Mouse (Mus musculus): ENCODE measurements around the gene Plcd1.

Gene Plcd1

DNA sequence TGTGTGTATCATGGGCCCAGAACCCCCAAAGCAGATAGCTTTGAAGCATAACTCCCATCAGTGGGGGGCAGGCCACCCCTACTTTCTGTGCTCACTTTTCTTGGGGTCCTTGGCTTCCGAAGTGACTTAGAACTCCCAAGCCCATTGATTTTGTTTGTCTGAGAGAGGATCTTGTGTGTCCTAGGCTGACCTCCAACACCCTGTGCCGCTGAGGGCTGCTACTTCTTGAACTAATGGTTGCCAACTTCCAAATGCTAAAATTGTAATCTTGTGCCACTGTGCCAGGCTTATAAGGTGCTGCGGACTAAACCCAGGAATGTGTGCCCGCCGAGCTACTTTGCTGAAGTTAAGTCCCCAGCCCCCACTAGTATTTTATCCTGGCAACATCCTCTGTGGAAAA, 2.8 kb downstream of the Plcd1 start:
- DNase-seq, result no peak

DNA sequence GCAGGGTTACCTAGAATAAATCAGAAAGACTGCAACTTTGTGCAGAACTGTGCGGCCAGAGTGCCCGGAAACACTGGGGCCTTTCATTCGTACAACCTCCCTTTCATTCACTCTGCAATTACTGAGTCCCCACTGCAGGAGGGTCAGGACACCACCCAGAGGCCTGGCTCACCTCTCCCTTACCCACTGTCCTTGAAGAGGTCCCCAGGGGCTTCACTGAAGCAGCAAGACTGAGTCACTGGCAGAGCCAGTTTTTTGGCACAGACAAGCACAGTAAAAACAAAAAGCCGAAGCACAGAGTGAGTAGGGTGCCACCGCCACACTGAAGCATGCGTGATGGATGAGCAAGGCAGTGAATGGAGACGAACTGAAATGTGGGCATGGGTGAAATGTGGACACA, 3.9 kb downstream of the Plcd1 start:
- DNase-seq, result no peak

DNA sequence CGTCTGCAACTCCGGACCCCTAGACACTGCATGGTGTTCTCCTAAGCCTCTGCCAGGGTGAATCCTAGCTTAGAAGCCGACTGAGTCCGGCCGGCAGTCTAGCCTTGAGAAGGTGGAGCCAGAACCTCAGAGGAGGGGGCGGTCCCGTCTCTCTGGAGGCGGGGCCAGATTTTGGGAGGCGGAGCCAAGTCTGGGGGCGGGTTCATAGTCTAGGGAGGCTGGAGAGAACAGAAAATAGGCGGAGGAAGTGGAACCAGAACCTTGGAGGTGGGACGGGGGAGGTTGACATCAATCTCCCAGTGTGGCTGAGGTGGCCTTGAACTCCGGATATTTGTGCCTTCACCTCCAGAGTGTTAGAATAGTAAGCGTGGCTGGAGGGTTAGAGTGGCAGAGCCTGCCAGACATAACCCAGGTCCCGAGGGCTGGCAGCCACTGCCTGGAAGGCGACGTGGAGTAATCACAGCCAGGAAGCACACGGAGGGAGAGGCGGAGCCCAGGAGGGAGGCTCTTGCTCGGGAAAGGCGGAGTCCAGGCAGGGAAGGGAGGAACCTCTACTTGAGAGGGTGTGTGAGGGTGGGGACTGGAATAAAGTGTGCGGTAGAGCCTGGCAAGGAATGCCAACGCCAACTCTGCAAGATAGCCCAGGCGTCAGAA, 5.0 kb downstream of the Plcd1 start:
- peak; percentile 92 for DNase-seq

DNA sequence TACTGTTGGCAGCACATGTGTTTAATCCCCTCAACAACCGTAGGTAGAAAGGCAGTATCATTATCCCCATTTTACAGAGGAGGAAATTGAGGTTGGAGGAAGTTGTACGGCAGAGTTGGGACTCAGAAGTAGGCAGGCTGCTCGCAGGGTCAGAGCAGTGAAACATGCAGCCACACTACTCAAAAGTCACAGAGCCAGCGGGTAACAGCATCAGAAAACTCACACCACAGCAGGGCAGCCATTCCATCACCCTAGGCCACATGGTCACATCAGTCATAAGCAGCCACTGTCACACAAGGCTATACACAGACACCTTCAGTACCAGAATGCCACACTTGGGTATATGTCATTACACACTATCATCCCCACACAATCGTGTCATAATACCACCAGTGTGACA, 6.0 kb downstream of the Plcd1 start:
- DNase-seq, result no peak

DNA sequence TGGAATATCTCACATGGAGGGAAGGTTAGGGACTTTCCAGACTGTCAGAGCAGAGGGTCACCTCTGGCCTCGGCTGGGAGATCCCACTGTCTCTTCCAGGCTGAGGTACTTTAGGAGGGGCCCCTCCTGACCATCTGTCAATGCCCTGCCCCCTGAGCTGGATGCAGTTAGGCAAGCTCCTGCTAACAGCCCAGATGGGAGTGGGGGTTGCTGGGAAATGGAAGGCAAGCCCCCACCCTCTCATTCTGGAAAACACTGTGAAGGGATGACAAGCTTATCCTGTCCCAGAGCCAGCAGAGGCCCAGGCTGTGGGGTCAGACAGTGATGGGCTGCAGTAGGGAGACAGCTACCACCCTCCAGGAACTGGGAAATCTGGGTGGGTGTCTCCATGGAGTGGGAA, 6.9 kb downstream of the Plcd1 start:
- DNase-seq, result peak; percentile 71

DNA sequence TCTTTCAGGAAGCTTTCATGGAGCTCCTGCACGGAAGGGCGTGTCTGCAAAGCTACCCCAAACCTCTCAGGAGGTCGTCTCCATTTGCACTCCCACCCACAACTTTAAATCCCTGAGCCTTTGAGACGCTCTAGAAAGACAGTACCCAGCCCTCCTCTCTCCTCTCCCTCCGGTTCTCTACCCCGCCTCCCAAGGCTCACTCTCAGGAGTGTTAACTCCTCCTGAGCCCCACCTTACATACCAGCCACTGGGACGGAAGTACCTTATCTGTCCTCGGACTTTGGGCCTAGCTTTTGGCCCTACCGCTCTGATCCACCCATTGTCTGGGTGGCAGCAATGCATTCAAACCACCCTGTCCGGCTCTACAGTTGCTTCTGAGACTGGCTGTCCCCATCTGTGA, 9.3 kb downstream of the Plcd1 start:
- DNase-seq, result no peak

DNA sequence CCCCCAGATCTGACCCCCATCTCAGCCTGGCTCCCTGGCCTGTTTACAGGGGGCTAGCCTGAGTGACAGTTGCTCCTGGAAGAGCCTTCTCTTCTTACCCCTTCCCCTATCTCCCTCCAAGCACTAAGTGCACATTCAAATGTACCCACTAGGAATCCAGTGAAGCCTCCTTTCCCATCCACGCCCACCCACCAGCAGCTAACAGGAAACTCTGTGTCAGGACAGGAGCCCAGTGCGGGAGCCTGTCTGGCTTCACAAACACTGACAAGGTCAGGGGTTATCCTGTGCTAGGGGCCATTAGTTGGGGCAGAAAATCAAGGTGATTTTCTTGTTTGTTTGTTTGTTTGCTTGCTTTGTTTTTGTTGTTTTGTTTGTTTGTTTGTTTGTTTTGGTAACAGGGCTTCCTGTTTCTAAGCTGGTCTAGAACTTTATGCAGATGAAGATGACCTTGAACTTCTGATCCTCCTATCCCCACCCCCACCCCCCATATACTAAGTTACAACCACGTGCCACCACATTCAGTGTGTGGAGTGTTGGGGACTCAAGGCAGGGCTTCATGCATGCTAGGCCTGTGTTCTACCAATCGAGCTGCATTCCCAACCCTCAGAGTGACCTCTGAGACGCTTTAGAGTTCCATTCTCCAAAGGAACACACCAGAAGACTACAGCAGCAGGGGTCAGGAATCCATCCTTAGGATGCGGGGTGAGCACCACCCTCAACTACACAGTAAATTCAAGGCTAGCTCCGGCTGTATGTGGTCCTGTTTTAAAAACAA, 10.5 kb downstream of the Plcd1 start:
- DNase-seq, result no peak

DNA sequence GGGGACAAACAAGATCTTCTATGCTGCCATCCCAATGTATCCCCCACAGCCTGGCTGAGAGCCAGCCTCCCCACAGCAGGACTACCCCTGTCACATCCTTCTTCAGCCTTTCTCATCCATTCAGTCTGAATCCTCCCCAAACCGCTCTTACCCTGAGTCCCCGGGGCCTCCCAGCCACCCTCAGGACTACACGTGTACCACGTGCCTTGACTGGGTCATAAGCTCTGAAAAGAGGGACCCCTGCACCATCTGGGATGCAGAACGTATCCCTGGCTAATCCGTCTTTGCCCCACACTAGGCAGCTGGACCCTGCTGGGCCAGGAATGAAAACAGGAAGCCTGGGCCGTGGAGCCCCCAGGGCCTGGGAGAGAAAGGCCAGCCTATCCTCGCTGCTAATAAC, 11.3 kb downstream of the Plcd1 start:
- peak; percentile 87 for DNase-seq

DNA sequence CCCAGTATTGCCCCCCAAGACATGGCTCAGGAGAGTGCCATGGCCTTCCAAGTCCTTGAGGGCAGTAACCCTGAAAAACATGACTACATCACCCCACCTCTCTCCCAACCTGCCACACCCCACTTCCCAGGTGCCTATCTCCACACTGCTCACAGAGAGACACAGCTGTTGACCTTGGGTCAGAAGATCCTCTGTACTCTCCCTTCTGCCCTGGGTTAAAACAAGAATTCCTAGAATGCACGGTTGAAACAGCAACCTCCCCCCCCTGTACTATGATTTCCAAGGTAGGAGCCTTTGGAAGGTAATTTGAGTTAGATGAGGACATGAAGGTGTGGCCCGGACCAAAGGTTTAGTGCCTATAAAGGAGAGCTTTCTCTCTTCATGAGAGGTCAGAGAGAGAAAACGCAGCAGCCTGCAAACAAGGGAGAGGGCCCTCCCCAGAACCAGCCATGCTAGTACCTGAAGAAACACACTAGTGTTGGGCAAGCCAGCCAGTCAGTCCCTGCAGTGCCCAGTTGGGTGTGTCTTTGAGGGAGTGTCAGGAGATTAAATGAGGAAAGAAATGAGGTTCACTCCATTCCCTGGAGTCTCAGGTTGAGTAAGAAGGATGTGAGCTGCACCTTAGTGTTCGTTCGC, 13.1 kb downstream of the Plcd1 start:
- no peak for DNase-seq

DNA sequence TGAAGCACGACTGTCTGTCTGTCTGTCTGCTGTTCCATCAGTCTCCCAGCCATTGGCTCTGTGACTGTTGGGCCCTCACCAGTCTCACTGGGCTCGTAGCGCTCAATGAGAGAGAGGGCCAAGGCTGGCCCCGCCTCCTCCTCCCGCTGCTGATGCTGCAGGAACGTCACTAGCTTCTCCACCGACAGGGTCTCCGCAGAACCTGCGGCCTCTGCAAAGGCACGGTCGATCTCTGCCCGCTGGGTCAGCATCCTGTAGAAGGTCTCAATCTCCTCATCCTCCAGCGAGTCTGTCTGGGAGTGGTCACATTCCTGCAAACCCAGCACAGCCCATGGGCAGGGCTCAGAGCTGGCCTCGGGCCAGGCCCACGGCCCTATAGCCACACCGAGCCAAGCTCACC, 17.6 kb downstream of the Plcd1 start:
- DNase-seq, result no peak

DNA sequence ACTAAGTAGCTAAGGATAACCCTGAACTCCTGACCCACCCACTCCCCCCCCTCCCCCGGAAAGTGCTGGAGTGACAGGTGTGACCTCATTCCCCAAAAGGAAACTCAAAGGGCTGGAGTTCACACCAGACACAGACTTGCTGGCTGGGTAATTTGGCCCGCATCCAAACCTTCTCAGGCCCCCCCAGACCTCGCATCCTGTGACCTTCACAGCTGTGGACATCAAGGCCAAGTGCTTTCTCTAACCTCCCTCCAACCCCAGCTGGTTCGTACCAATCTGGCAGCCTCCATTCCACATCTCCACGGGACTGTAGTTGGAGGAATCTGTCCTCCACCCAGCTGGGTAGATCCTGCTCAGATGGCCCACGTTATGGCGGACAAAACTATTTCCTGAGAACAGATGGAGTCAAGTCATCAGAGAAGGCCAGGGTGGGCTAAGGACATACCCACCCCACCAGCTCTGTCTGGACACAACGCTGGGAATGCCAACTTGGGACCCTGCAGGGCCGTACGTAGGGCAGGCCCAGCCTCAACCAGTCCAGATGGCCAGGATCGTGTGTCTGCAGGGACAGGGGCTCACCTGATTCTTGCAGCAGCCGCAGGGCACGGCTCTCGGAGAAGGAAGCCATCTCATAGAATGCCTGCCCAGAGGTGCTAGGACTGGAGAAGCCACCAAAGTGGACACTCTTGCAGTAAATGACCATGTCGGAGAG, 20.0 kb downstream of the Plcd1 start:
- DNase-seq, result peak; percentile 67

DNA sequence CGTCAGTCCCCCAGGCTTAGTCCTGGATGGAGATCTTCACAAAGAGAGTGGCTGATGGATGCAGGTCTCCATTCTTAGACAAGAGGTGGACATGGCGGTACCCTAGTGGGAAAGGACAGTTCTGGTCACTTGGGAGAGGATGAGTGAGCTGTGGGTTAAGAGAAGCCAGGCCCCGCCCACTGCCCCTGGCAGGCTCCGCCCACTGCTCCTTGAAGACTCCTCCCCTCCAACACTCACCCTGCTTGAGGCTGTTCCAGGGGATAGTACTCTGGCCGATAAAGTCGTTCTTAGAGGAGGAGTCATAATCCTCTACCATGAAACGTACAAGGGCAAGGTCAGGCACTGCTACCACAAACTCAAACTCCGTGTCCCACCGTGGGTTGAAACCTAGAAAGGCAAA, 21.5 kb downstream of the Plcd1 start:
- DNase-seq, result no peak

DNA sequence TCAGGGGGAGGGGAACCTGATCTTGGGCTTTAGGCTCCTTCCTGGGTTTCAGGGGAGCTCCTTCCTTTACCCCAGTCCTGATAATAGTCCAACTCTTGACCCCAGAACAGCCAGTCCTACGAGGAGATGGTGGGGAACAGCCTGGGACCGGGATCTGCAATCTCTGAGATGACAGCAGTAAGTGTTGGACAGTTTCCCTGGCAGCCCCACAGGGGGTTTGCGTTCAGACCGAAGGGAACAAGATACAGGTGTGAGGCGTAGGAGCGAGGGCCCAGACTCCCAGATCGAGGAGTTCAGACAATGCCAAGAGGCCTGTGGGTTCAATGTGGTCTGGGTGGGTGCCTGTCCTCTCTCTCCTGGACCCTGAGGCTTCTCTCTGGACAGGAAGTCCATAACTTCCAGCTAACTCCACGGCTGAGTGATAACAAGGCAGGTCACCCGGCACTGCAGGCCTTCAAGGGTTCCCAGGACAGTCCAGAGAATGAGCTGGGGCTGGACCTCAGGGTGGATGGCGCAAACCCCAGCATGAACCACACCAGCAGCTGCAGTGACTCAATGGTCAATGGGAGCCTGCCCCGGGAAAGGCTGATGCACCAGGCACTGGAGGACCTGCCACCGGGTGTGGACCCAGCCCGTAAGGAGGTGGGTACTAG, 23.0 kb downstream of the Plcd1 start:
- DNase-seq, result no peak

DNA sequence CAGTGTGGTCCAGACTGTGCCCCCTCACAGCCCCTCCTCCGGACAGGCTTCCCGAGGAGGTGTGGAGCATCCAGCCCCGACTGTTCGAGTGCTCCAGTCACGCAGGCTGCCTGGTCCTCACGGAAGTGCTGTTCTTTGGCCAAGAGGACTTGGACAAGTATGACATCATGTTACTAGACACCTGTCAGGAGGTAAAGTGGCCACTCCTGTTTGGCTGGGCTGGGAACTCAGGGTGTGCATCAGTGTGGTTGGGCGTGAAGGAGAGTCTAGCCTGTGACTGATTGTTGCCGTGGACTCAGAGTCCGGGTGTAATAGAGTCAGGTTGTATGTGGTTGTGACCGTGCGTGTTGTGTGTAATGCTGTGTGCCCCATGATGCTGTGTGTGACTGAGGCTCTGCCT, 25.0 kb downstream of the Plcd1 start:
- no peak for DNase-seq

DNA sequence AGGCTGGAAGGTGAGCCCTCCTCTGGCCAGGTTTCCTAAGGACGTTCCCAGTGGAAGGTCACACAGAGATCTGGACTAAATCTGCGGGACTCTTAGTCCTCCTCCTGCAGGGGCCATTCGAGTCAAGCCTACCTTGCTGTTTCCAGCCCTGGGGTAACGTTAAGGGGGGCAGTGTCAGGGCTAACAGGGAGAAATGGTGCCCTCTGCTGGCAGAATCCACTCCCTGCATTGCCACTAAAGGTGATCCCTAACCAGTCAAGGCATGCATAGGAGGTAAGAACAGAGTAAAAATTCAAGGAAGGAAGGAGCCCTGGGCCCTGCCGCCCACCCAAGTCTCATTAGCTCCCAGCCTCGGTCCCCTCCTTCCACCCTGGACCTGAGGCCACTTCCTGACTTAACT, 25.7 kb downstream of the Plcd1 start:
- DNase-seq, result peak; percentile 80

DNA sequence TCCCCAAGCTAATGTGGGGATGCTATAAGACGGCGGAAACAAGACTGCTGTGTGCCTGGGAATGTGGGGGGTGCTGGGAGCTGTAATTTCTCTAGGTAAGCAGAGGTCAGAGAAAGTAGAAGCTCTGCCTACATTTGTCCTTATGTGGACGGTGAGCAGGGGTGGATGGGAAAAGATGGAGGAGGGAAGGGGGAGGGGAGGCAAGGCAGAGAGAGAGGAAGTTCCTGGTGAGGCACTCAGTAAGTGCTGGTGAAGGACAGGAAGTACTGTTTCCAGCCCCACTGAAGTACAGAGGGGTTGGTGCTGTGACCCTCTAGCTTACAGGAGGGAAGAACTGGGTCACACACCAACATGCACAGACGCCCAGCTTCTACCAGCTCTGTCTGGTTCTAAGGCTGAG, 29.0 kb downstream of the Plcd1 start:
- DNase-seq, result no peak

DNA sequence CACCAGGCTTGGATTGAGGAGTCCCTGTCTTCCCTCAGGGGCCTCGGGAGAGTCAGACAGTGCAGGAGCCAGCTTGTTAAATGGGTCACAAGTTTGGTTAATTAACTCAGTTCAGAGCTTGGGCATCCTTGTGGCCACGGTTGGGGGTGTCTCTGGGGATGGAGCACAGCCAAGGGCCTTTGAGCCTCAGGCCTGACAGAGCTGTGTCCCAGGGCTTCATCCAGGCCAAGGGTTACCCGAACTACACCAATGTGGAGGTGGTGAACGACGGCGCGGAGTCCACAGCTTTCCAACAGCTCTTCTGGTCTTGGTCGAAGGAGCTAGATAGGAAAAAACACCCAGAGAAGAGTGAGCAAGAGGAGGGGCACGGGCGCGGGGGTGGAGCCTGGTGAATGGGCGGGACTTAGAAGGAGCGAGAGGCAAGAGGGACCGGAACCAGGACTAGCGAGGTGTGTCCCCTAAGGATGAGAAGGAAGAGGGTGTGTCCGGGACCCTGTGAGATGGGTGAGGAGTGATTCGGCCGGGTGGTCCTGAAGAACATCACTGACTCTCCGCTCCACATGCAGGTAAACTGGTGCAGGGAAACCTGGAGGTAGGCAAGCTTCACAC, 30.2 kb downstream of the Plcd1 start:
- DNase-seq, result peak; percentile 57

DNA sequence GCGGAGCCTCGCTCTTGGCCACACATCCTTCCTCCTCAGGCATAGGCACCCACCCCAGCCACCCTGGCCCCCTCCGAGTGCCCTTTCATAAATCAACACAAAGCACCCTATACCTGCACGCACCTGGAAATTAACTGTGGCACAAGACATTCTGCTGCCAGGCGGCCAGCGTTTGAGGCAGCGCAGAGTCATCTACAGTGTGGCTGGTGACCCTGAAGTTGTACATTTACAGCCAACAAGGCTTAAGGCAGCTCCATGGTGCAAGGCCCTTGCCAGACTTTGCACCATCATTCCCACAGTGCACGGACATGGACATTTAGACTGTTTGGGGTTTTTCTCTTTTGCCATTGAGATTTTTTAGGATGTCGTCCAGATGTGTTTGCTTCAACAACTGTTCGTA, 32.6 kb downstream of the Plcd1 start:
- no peak for DNase-seq

DNA sequence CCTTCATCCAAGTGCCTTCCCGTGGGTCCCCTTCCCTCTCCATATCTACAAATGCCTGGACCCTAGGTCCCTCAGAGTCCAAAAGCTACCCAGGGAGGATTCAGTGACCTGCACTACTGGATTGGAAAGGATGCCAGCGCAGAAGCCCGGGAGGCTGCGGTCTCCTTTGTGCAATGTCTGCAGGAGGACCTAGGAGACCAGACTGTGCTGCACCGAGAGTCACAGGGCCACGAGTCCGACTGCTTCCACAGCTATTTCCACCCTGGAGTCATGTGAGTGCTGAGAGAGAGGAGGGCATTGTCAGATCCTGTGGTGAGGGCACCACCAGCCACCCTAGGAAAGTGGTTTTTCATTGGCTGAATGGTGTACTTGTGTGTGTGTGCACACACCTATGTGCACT, 35.1 kb downstream of the Plcd1 start:
- no peak for DNase-seq

DNA sequence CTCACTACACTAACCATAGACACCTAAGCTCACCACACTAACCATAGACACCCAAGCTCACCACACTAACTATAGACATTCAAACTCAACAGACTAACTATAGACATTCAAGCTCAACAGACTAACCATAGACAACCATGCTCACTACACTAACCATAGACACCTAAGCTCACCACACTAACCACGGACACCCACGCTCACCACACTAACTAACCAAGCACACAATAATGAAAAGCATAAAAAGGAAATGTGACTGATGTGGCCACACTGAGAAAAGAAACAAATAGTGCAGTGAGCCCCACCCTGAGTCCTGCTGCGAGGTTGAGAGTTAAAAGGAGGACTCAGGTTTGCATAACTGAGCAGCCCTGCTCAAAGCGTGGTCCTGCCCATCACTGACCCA, 38.0 kb downstream of the Plcd1 start:
- no peak for DNase-seq

DNA sequence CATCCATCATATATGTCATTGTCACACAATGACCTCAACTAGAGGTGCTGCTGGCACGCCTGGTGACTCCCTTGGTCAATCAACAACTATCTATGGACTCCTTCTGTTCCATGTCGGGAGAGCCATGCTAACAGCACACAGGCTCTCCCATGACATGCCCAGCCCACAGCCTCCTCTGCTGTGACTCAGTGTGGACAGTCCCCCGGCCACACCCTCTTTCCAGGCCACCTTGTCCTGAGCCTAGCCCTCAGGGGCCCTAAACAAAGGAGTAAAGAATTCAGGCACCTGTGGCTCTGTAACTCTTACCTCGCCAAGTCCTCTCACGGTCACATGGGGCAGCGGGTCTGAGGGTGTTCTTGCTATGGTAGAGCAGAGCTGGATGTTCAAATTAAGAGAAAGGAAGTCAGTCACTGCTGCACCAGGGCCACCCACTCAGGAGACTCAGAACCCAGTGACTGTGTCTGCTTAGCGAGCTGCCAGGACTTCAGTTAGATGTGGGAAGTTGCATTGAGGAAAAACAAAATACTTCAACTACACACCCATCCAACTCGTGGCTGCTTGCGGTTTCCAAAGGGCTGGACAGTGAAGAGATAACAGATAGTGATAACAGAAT, 39.2 kb downstream of the Plcd1 start:
- no peak for DNase-seq

All from retina, postnatal 1 day (tissue).